Mouse (Mus musculus) c-Kit-negative CD71-positive TER-119-positive erythroid progenitor cells, embryonic 14.5 days (primary cell): ENCODE data around the gene Lcn11.

ENCODE experiments used
- DNase-seq: peaks from one replicate; pipeline ENCODE4 v3.0.0-alpha.2; 2013; ENCODE audit warnings: low read depth, low spot score

Lcn11 gene

GRCm38 (mm10) chr2:25824751-25825150 lies 47.9 kb downstream of the Lcn11 start:
- no peak for DNase-seq

DNA sequence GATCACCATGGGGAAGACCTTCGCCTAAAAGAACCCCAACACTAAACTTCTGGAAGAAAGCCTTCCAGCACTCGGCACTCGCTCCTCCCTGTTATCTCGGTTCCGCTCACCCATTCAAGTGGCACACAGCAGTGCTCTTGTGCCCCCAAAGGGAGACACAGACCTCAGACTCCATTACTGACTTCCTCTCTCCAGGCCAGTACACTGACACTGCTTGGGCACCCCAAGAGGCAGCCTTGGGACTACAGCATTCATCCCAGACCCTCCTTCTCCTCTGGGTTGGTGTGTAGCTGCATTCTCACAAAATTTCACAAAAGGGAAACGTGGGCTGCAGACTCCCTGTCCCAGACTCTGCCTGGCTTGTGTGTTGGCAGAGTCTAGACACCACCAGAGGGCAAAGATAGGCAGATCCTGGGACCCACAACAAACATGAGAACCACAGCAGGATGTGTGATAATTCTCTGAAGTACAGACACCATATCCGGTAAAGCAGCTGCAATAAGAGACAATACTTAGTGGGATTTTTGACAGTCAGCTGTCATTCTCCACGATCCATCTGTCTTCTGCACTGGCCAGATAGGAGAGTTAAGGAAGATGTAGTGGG lies 51.6 kb downstream of the Lcn11 start:
- no peak for DNase-seq
